Mouse (Mus musculus) forebrain, embryonic 13.5 days (tissue): ENCODE data around the gene Iah1. TPM values are rescaled to one million over a fixed set of nuclear protein-coding genes. Genes with fewer than 3 reads are reported as not detected.
A peak's percentile ranks its signal among the peaks of the same experiment; 100 is the strongest.

Experiments used
- ATAC-seq: fragments of 200-750 bp; cut with Nextera tagmentation; 2 replicates; pipeline ENCODE4 v1.8.0; 2017
- H3K27ac ChIP-seq: fragments of 300-500 bp; sonication (generic); 2 replicates; pipeline ENCODE4 v1.5.1; 2015; ENCODE audit warnings: inconsistent platforms, mild to moderate bottlenecking, moderate library complexity
- H3K27me3 ChIP-seq: fragments of 300-500 bp; sonication (generic); 2 replicates; pipeline ENCODE4 v1.6.1; 2015; ENCODE audit warnings: mild to moderate bottlenecking, inconsistent platforms
- H3K36me3 ChIP-seq: fragments of 300-500 bp; sonication (generic); 2 replicates; pipeline ENCODE4 v1.6.1; 2015; ENCODE audit warnings: mild to moderate bottlenecking, inconsistent platforms; ENCODE audit not compliant: poor library complexity, severe bottlenecking
- H3K4me1 ChIP-seq: fragments of 300-500 bp; sonication (generic); 2 replicates; pipeline ENCODE4 v1.6.1; 2015; ENCODE audit warnings: inconsistent platforms
- H3K4me2 ChIP-seq: fragments of 300-500 bp; sonication (generic); 2 replicates; pipeline ENCODE4 v1.6.1; 2015; ENCODE audit warnings: inconsistent platforms, mild to moderate bottlenecking, moderate library complexity
- H3K4me3 ChIP-seq: fragments of 300-500 bp; sonication (generic); 2 replicates; pipeline ENCODE4 v1.5.1; 2015; ENCODE audit warnings: mild to moderate bottlenecking, inconsistent platforms
- H3K9ac ChIP-seq: fragments of 300-500 bp; sonication (generic); 2 replicates; pipeline ENCODE4 v1.6.1; 2015; ENCODE audit warnings: mild to moderate bottlenecking, inconsistent platforms
- H3K9me3 ChIP-seq: fragments of 300-500 bp; sonication (generic); replicated peaks from 2 replicates; pipeline ENCODE4 v1.6.1; 2016; ENCODE audit warnings: inconsistent platforms
- WGBS: fragments of 180-500 bp; shearing (Covaris S2); methylation state at CpG from one replicate; pipeline ENCODE4 v1.1.7; 2015; 5-methylcytosine and 5-hydroxymethylcytosine counted together
- polyA plus RNA-seq: library from polyadenylated mRNA; unstranded; fragments of >200 nt; fragmentation: Nextera tagmentation; extraction: Ambion mirVana; gene quantifications from 2 replicates; pipeline ENCODE4 v1.2.1, GENCODE M21; 2015

The Iah1 gene
- polyA plus RNA-seq: 48.2 and 50.5 TPM in 2 replicates

DNA sequence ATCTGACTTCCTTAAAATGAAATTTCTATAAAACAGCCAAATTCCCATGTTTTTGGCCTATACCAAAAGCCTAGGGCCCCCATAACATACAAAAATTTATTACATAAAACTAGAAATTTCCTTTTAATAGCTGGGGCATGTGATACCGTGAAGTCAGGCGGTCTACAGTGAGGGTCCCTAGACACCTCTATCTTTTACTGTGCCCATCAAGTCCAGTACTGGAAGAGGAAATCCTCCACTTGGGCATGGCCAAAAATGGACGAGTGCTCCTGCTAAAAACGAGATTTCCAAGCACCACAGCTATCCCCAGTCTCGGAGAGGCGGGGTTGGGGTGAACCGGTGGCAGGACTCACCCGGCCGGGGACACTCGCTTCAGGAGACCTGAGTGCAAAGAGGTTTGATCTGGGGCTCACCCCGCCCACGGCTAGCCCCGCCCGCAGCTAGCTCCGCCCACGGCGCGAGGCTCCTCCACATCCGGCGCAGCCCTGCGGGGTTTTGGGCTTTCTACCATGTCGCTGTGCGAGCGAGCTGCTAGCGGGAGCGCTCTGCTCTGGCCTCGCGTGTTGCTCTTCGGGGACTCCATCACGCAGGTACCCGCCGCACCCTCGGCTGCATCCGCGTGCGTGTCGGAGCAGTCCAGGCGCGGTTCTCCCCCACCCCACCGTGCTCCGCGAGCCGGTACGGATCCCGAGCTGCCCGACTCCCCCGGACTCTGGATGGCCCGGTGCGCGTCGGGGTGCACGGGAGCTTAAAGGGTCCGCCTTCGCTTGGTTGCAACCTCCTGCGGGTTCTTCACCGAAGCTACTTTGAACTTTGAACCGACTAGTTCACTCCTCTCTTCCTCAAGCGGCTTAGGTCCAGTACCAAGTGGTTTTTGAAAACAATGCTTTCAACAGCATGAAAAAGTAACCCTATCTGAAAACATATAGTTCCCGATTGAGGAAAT, at the start of gene Iah1:
Iah1 (plus strand) TSS at position 467 of the 946 bp plus-strand sequence.
- Histone ChIP-seq H3K27me3 (no peaks in the 10 kb centered on the region), H3K4me3 (peak within 1 kb of the TSS; percentile 67), H3K9me3 (no peaks in the 10 kb centered on the region), H3K4me2 (peak within 1 kb of the TSS; percentile 73), H3K36me3 (peaks cover 50% of the 10 kb centered on the region), H3K4me1 (peaks cover 12% of the 10 kb centered on the region; the same call in 1 of the 2 replicates), H3K27ac (no peak within 1 kb of the TSS), H3K9ac (peak within 1 kb of the TSS; percentile 80)
- peak; percentile 94 for ATAC-seq
- 3% methylated on average over 47 of the region's 59 CpGs for WGBS

DNA sequence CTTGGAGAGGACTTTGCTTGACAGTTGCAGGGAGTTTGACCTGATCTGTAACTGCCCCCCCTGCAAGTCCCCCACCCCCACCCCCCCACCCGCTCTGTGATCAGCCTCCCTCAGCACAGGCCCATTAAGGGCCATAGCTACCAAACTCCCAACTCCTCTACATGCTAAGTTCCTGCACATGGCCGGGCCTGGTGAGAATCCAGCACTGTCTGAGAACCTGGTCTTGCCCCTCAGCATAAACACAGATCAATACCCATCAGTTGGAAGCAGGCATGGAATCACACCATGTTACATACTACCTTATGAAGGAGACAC, 49.4 kb upstream of the Iah1 start:
- ATAC-seq: peak; percentile 59; the same call in 1 of the 2 replicates
- Histone ChIP-seq H3K27ac (no peak overlapping the region), H3K9me3 (no peaks in the 10 kb centered on the region), H3K4me2 (no peak overlapping the region), H3K9ac (no peak overlapping the region), H3K4me3 (no peak overlapping the region), H3K27me3 (no peaks in the 10 kb centered on the region), H3K4me1 (no peaks in the 10 kb centered on the region), H3K36me3 (peaks cover 85% of the 10 kb centered on the region)
- 79% methylated on average over 2 of the region's 2 CpGs for WGBS

DNA sequence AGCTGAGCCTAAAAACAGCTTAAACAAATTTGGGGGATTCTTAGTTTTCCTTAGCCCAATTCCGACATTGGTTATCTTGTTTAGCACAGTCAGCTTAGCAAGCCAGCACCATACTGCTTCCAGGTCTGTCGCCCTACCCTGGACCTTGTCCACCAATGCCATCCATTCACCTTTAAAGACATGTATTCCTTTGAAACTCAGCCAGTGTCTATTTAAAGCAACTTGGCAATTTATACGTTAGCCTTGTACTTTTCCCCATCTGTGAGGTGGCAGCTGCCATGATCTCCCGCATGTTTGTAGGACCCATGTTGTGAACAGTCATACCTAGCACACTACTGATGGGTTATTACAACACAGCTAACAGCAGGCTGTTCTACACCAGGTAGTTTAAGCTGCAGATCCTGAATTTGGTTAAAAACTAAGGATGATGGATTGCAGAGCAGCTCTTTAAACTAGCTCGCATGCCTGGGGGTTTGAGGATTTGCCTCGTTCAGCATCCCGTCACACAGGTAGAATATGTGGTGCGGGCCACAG, 48.0 kb upstream of the Iah1 start:
- no peak overlapping the region for H3K9ac ChIP-seq
- H3K9me3 ChIP-seq: no peaks in the 10 kb centered on the region
- H3K4me2 ChIP-seq: no peak overlapping the region
- H3K27ac ChIP-seq: no peak overlapping the region
- H3K27me3 ChIP-seq: no peaks in the 10 kb centered on the region
- peaks cover 82% of the 10 kb centered on the region for H3K36me3 ChIP-seq
- no peak for ATAC-seq
- no peaks in the 10 kb centered on the region for H3K4me1 ChIP-seq
- no peak overlapping the region for H3K4me3 ChIP-seq
- 97% methylated on average over 8 of the region's 8 CpGs for WGBS

DNA sequence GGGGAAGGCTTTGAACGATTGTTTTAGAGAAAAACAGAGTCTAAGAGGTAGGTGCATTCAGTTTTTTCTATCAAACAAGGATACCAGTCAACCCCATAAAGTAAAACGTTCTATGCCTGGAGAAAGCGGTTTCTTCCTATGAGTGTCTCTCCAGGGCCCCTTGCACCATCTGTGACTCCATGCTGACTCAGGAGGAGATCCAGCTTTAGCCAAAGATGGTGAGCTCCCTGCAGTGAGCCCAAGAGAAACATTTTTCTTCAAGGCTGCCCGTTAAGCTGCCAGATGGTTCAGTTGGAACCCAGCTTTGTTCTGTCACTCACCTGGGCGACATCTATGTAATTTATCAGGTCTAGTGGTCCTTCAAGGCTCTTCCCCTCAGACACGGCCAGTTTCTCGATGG, 41.7 kb upstream of the Iah1 start:
- Histone ChIP-seq H3K4me2 (no peak overlapping the region), H3K27me3 (no peaks in the 10 kb centered on the region), H3K36me3 (peaks cover 37% of the 10 kb centered on the region), H3K9me3 (no peaks in the 10 kb centered on the region), H3K27ac (no peak overlapping the region), H3K4me1 (no peaks in the 10 kb centered on the region), H3K4me3 (no peak overlapping the region), H3K9ac (no peak overlapping the region)
- ATAC-seq: no peak
- WGBS: 83% methylated on average over 7 of the region's 7 CpGs

DNA sequence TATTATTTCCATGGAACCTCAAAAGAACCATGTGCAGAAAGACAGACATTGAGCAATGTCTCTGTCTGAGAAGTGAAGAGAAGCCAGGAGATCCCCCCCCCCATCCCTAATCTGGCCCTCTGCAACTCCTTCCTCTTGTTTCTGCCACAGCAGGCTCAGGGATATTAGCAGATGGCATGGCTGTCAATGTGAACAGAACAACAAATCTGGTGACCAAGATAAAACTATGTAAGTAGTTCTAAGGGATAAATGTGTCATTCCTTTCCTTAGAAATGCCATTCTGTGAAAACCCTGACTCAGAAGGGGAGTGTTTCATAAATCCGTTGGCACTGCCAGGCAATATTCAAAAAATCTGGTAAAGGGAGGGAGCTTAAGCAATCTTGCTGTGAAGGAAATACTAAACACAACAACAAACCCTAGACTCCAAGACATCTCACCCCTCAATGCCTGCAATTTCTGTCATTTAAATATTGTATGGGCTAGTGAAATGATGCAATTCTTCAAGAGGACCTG, 38.8 kb upstream of the Iah1 start:
- no peak overlapping the region for H3K4me3 ChIP-seq
- ATAC-seq: no peak
- 84% methylated on average over 1 of the region's 1 CpGs for WGBS

DNA sequence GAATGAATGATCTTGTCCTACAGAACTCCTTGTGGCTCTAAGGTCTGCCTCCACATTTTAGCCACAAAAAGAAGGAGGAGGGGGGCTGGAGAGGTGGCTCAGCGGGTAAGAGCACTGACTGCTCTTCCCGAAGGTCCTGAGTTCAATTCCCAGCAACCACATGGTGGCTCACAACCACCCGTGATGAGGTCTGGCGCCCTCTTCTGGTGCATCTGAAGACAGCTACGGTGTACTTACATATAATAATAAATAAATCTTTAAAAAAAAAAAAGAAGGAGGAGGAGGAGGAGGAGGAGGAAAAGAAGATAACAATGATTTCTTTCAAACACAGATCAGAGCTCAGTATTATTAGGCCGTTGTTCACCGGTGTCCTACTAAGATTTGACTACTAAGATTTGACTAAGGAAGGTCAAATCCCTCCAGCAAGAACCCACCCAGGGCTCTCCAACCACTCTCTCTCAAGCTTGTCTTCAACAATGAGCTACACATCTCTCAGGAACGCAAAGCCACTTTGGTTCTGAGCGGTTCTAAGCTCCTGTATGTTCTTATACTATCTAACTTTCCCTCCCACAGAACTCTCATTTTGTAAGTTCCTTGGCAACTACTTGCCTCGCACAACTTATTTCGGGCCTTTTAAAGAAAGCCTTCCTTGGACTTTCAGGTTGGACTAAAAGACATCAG, 31.3 kb upstream of the Iah1 start, which contains the start of gene Cpsf3:
Cpsf3 (plus strand) TSS at position 631 of the 681 bp plus-strand sequence.
- Histone ChIP-seq H3K9ac (peak within 1 kb of the TSS; percentile 85), H3K4me1 (peaks cover 23% of the 10 kb centered on the region), H3K4me2 (peak within 1 kb of the TSS; percentile 80), H3K27me3 (no peaks in the 10 kb centered on the region), H3K9me3 (no peaks in the 10 kb centered on the region), H3K4me3 (peak within 1 kb of the TSS; percentile 68), H3K36me3 (peaks cover 7% of the 10 kb centered on the region; the same call in 1 of the 2 replicates), H3K27ac (peak within 1 kb of the TSS; percentile 91)
- ATAC-seq: no peak
- 49% methylated on average over 11 of the region's 11 CpGs for WGBS

More for the DNA sequence above, 38.8 kb upstream of the Iah1 start:
- no peak overlapping the region for H3K9ac ChIP-seq
- no peaks in the 10 kb centered on the region for H3K27me3 ChIP-seq
- H3K36me3 ChIP-seq: peaks cover 13% of the 10 kb centered on the region; the same call in 1 of the 2 replicates
- H3K4me1 ChIP-seq: no peaks in the 10 kb centered on the region
- no peak overlapping the region for H3K27ac ChIP-seq
- no peak overlapping the region for H3K4me2 ChIP-seq
- H3K9me3 ChIP-seq: no peaks in the 10 kb centered on the region

DNA sequence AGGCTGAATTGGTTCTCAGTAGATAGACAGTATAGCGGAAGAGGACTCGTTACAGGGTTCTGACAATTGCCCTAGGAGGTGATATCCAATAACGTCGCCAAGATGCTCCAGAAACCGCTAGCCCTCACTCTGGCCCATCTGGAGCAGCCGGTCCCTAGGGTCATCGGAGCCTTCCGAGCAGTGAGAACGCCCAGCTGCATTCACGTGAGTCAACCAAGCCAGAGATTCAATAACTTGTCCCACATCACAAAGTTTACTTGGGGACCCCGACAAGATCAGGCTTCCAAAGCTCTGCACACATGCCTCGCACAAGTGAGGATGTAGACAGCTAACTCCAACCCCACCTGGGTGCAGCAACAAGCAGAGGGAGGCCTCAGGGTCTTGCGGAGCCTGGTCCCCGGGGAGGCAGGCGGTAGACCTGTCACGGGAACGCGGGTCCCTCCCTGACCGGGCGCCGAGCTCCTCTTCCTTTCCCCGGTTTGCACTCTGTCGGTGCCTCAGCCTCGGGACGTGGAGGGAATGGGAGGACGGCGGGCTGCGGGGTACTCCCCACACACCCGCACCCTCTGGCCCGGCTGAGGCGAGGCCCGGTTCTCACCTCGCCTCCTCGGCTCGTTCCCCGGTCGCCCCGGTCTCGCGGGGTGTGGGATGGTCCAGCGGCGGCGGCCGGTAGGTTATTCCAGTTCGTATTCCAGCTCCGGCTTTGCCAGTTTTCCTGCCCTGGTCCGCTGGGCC, 30.5 kb upstream of the Iah1 start:
- WGBS: under 1% methylated on average over 45 of the region's 47 CpGs
- no peak for ATAC-seq
- peak overlapping the region; percentile 91; the same call in 1 of the 2 replicates for H3K27ac ChIP-seq
- peaks cover 23% of the 10 kb centered on the region for H3K4me1 ChIP-seq
- peak overlapping the region; percentile 68 for H3K4me3 ChIP-seq
- H3K27me3 ChIP-seq: no peaks in the 10 kb centered on the region
- no peaks in the 10 kb centered on the region for H3K9me3 ChIP-seq
- H3K4me2 ChIP-seq: peak overlapping the region; percentile 80
- peak overlapping the region; percentile 83 for H3K9ac ChIP-seq
- peaks cover 13% of the 10 kb centered on the region for H3K36me3 ChIP-seq

DNA sequence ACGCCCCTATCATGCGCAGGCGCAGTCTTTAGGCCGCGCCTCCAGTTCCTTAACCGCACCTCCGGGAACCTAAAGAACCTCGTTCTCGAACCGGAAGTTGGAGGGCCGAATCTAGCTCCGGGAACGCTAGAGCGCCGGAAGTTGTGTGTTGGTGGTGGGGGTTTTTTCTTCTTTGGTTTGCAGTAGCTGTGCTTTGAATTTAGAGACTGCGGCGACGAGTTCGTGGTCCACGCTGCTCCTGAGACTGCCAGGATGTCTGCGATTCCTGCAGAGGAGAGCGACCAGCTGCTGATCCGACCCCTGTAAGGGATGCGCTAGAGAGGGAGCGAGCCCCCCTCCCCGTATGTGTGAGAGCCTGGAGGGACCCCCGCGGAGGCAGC, 30.0 kb upstream of the Iah1 start, which contains the start of gene Itgb1bp1:
Itgb1bp1 (minus strand) TSS at position 42 of the 380 bp plus-strand sequence.
- ATAC-seq: peak; percentile 96
- H3K4me1 ChIP-seq: peaks cover 23% of the 10 kb centered on the region
- no peaks in the 10 kb centered on the region for H3K9me3 ChIP-seq
- H3K9ac ChIP-seq: peak within 1 kb of the TSS; percentile 85
- H3K4me2 ChIP-seq: peak within 1 kb of the TSS; percentile 80
- H3K27ac ChIP-seq: peak within 1 kb of the TSS; percentile 91
- H3K4me3 ChIP-seq: peak within 1 kb of the TSS; percentile 68
- no peaks in the 10 kb centered on the region for H3K27me3 ChIP-seq
- H3K36me3 ChIP-seq: peaks cover 18% of the 10 kb centered on the region
- under 1% methylated on average over 28 of the region's 28 CpGs for WGBS

DNA sequence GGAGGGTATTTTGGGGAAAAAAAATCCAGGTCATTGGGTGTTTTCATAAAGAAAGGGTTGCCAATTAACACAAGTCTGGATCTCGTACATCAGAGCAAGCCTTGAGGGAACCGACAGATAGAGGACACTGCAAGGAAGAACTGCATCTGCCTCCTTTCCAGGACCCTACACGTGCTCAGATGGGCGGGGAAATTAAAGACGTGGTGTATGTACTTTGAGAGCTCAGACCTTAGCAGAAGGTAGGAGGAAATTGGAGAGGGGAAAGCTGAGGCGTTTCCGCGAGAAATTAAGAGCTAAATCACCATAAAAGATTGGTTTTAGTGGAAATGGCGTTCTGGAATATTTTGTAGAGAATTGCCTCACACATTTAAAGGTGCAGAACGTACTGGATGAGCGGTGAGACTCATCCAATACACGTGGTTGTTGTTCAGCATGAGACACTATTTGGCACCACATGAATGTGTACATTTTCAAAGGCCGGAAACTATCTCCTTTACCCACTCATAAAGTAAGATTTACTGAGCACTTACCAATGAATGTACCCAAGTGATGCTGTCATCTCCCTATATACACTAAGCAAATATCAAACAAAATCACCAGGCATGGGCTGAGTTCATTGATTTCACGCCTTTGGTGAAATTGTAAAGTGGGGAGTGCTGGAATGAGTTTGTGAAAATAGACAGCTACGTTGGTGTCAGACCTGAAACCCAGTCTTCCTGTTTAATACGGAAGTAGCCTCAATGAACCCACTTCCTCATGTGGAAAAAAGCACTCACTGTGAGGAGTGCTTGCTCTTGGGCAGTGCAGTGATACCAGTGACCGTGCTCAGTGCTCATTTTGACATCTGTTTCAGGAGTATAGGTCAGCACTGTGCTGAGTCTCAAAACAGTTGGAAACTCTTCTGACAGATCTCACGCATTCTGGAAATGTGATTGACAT, 29.2 kb upstream of the Iah1 start:
- Histone ChIP-seq H3K27me3 (no peaks in the 10 kb centered on the region), H3K4me3 (peak overlapping the region; percentile 68), H3K4me2 (peak overlapping the region; percentile 80), H3K9ac (peak overlapping the region; percentile 85), H3K36me3 (peaks cover 26% of the 10 kb centered on the region), H3K4me1 (peaks cover 23% of the 10 kb centered on the region), H3K9me3 (no peaks in the 10 kb centered on the region), H3K27ac (peak overlapping the region; percentile 91)
- 37% methylated on average over 18 of the region's 18 CpGs for WGBS
- peak; percentile 46 for ATAC-seq

DNA sequence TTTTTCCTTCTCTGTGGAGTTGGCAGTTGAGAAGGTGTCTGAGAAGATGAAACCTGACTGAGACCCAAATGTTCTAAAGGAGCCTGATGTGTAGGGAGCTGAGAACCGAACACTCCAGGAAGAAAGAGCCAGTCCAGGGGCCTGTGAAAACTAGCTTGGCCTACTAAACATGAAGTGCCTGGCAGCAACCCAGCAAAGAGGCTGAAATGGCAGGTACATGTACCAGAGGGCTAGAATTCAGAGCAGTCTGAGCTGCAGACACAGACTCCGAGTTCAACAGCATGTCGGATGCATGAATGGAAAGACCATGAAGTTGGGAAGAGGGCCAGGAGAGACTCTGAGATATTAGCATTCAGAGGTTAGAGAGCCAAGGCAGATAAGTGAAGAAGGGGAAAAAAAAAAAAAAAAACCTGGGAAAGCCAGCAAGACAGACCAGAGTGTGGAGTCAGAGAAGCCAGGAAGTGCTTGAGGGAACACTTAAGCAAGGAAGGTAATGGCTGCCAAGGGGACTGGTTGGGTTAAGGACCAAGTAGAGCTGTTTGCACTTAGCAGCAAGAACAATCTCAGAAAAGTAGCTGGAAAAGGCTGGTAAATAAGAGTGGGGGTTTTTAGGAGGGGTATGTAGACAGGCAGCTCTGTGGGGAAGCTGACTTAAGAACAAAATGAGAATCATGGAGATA, 27.3 kb upstream of the Iah1 start:
- Histone ChIP-seq H3K4me1 (peaks cover 23% of the 10 kb centered on the region), H3K36me3 (peaks cover 45% of the 10 kb centered on the region), H3K27ac (no peak overlapping the region), H3K9me3 (no peaks in the 10 kb centered on the region), H3K9ac (no peak overlapping the region), H3K4me2 (no peak overlapping the region), H3K27me3 (no peaks in the 10 kb centered on the region), H3K4me3 (no peak overlapping the region)
- WGBS: 98% methylated on average over 3 of the region's 3 CpGs
- ATAC-seq: no peak
